Mouse (Mus musculus) lung, embryonic 14.5 days (tissue): ENCODE data around the gene Bbx. TPM values are rescaled to one million over a fixed set of nuclear protein-coding genes. Genes with fewer than 3 reads are reported as not detected.

Experiments used
- ATAC-seq: fragments of 200-750 bp; cut with Nextera tagmentation; 2 replicates; pipeline ENCODE4 v1.8.0; 2017; ENCODE audit warnings: mild to moderate bottlenecking, moderate TSS enrichment, moderate library complexity; ENCODE audit not compliant: insufficient read depth
- DNase-seq: peaks from one replicate; pipeline ENCODE4 v3.0.0-alpha.2; 2015
- H3K27ac ChIP-seq: fragments of 300-500 bp; sonication (generic); 2 replicates; pipeline ENCODE4 v1.5.1; 2014; ENCODE audit warnings: low read depth, mild to moderate bottlenecking, moderate library complexity
- H3K27me3 ChIP-seq: fragments of 300-500 bp; sonication (generic); 2 replicates; pipeline ENCODE4 v1.6.1; 2014; ENCODE audit warnings: low read length, control low read depth; ENCODE audit not compliant: insufficient read depth
- H3K36me3 ChIP-seq: fragments of 300-500 bp; sonication (generic); 2 replicates; pipeline ENCODE4 v1.6.1; 2014; ENCODE audit warnings: control low read depth; ENCODE audit not compliant: insufficient read depth
- H3K4me1 ChIP-seq: fragments of 300-500 bp; sonication (generic); 2 replicates; pipeline ENCODE4 v1.6.1; 2014; ENCODE audit warnings: antibody characterized with exemption, control low read depth; ENCODE audit not compliant: insufficient read depth
- H3K4me2 ChIP-seq: fragments of 300-500 bp; sonication (generic); 2 replicates; pipeline ENCODE4 v1.6.1; 2014; ENCODE audit warnings: mild to moderate bottlenecking
- H3K4me3 ChIP-seq: fragments of 300-500 bp; sonication (generic); 2 replicates; pipeline ENCODE4 v1.5.1; 2014; ENCODE audit warnings: low read depth, low read length
- H3K9ac ChIP-seq: fragments of 300-500 bp; sonication (generic); 2 replicates; pipeline ENCODE4 v1.6.1; 2014
- H3K9me3 ChIP-seq: fragments of 300-500 bp; sonication (generic); 2 replicates; pipeline ENCODE4 v1.6.1; 2016; ENCODE audit warnings: low read depth, low read length, control low read depth
- CTCF ChIP-seq: IDR thresholded peaks from 2 replicates; pipeline ENCODE4 v1.5.1; 2016; ENCODE audit warnings: antibody characterized with exemption, low read depth
- WGBS: fragments of 180-500 bp; shearing (Covaris S2); extraction: QIAGEN DNeasy Blood & Tissue Kit; methylation state at CpG from one replicate; pipeline ENCODE4 v1.1.7; 2014; 5-methylcytosine and 5-hydroxymethylcytosine counted together
- polyA plus RNA-seq: library from polyadenylated mRNA; unstranded; fragments of >200 nt; fragmentation: Nextera tagmentation; extraction: Ambion mirVana; gene quantifications from 2 replicates; pipeline ENCODE4 v1.2.1, GENCODE M21; 2014

Bbx gene
- polyA plus RNA-seq, 1 experiment from 2014 or later, result 40.5 TPM

GRCm38 (mm10) chr16:50170812-50171211, 261.4 kb downstream of the Bbx start:
- WGBS, result 95% methylated on average over 5 of the region's 5 CpGs

DNA sequence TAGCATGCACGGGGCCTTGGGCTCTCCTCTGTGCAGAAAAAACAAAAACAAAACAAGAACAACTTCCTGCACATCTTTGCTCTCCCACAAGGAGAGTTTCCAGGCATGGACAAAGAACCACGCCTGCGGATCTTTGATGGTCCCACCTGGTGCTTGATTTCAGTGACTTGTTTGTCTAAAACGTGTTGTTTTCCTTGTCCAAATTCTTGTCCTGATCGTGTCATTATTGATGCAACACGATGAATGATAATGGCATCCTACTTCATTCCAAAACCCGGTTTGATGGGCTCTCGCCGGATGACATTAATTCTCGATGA, 264.2 kb downstream of the Bbx start:
- 74% methylated on average over 10 of the region's 10 CpGs for WGBS
- ATAC-seq (no peak), DNase-seq (no peak)
- Histone ChIP-seq H3K27ac (no peak overlapping the region), H3K27me3 (no peaks in the 10 kb centered on the region), H3K9me3 (no peaks in the 10 kb centered on the region), H3K36me3 (no peaks in the 10 kb centered on the region), H3K4me1 (0 out of 2 replicates have a peak, but pooled peaks cover 2% of the 10 kb centered on the region), H3K4me2 (no peak overlapping the region), H3K4me3 (no peak overlapping the region), H3K9ac (no peak overlapping the region)
- TF ChIP-seq CTCF, result no peak

More at GRCm38 (mm10) chr16:50170812-50171211, 261.4 kb downstream of the Bbx start:
- no peak for TF ChIP-seq CTCF
- Histone ChIP-seq H3K27me3 (no peaks in the 10 kb centered on the region), H3K27ac (no peak overlapping the region), H3K9ac (no peak overlapping the region), H3K9me3 (no peaks in the 10 kb centered on the region), H3K4me3 (no peak overlapping the region), H3K4me2 (no peak overlapping the region), H3K36me3 (no peaks in the 10 kb centered on the region), H3K4me1 (0 out of 2 replicates have a peak, but pooled peaks cover 4% of the 10 kb centered on the region)
- ATAC-seq, result no peak
- DNase-seq, result no peak

DNA sequence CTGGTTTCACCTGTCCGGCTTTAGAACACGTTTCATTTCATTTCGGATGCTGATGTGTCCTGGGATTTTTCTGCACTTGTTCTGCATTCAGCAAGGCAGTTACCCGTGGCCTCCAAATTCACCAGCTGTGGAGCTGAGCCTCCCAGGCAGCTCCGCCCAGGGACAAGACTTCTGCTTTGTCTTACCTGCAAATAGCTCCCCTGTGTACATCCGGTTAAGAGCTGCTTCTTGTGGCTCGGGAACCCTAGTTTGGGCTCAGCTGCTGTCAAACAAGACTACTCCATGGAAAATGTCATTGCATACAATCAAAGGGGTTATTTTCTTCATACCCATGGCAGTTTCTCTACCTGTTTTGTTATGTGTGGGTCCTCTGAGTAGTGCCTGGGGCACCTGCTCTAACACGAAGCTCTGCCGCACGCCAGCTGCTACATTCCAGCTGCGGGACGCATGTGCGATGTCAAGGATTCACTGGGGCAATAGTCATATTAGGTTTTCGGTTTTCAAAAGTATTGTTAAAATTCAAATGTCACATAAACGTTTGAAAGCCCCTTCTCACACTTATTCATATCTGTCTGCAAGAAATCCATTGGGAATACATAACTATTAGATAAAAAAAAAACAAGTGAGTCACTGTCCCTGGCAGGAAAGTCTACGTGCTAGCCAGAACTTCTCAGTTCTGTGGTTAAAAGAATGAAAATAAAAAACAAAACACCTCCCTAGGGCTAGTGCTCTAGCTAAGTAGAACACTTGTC, 264.8 kb downstream of the Bbx start:
- Histone ChIP-seq H3K4me2 (no peak overlapping the region), H3K4me1 (no peaks in the 10 kb centered on the region), H3K27ac (no peak overlapping the region), H3K4me3 (no peak overlapping the region), H3K36me3 (no peaks in the 10 kb centered on the region), H3K9ac (no peak overlapping the region), H3K9me3 (no peaks in the 10 kb centered on the region), H3K27me3 (no peaks in the 10 kb centered on the region)
- ATAC-seq, result no peak
- DNase-seq, result no peak
- 76% methylated on average over 16 of the region's 16 CpGs for WGBS
- no peak for TF ChIP-seq CTCF

DNA sequence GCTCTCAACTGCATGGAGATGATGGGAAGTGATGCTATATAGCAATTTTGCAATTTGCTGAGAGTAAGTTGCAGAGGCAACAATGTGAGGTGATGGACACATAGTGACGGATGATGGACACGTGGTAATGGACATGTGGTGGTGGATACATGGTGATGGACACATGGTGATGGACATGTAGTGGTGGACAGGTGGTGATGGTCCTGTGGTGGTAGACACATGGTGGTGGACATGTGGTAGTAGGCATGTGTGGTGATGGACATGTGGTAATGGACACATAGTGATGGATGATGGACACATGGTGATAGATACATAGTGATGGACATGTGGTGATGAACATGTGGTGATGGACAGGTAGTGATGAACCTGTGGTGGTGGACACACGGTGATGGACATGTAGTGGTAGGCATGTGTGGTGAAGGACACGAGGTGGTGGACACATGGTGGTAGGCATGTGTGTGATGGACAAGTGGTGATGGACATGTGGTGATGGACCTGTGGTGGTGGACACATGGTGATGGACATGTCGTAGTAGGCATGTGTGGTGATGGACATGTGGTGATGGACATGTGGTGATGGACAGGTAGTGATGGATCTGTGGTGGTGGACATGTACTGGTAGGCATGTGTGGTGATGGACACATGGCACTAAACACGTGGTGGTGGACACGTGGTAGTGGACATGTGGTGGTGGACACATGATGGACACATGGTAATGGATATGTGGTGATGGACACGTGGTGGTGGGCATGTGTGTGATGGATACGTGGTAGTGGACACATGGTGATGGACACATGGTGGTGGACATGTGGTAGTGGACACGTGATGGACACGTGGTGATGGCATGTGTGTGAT, 271.5 kb downstream of the Bbx start:
- peak; percentile 31 for ATAC-seq
- whole genome bisulfite sequencing, result 90% methylated on average over 11 of the region's 11 CpGs
- Histone ChIP-seq H3K4me2 (no peak overlapping the region), H3K4me3 (no peak overlapping the region), H3K4me1 (no peaks in the 10 kb centered on the region), H3K36me3 (no peaks in the 10 kb centered on the region), H3K27ac (no peak overlapping the region), H3K27me3 (no peaks in the 10 kb centered on the region), H3K9me3 (no peaks in the 10 kb centered on the region), H3K9ac (no peak overlapping the region)
- no peak for DNase-seq
- no peak for TF ChIP-seq CTCF

DNA sequence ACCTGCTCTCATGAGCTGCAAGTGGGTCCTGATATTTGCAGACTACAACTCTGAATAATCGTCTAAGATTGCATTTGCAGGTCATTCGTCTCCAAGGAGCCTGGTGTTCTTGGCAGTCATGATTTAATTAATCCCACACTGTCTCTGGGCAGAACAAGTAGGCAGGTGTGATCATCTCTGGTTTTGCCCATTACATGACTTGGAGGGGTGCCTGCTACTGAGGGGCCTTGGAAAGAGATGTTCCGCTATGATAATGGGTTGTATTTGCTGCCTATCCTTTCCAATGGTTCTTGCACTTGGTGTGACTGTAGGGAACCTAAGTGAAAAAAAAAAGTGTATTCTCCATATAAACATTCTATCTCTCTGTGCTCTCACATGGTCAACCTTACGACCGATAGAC, 273.6 kb downstream of the Bbx start:
- Histone ChIP-seq H3K36me3 (no peaks in the 10 kb centered on the region), H3K9me3 (no peaks in the 10 kb centered on the region), H3K27ac (no peak overlapping the region), H3K4me3 (no peak overlapping the region), H3K9ac (no peak overlapping the region), H3K4me2 (no peak overlapping the region), H3K4me1 (no peaks in the 10 kb centered on the region), H3K27me3 (no peaks in the 10 kb centered on the region)
- DNase-seq (no peak), ATAC-seq (no peak)
- TF ChIP-seq CTCF, result no peak
- 77% methylated on average over 5 of the region's 5 CpGs for WGBS

DNA sequence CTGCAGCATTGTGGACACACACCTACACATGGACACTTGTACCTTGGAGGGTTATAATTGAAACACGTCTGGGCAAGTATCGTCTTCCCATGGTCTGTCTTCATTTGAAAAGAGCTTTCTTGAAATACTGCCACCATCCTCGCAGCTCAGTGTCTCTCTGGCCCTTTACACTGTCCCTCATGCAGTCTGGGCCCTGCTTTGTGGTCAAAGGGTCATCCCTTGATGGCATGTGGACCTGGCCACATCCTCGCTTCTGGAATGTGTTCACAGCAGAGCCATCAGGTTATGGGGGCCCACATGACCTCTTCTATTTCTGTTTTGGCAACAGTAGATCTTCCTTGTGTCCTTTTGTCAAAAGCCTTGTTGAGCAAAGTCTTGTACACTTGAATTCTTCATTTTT, 282.6 kb downstream of the Bbx start:
- Histone ChIP-seq H3K9ac (no peak overlapping the region), H3K27ac (no peak overlapping the region), H3K4me3 (no peak overlapping the region), H3K9me3 (no peaks in the 10 kb centered on the region), H3K4me1 (no peaks in the 10 kb centered on the region), H3K27me3 (no peaks in the 10 kb centered on the region), H3K36me3 (no peaks in the 10 kb centered on the region), H3K4me2 (no peak overlapping the region)
- no peak for TF ChIP-seq CTCF
- DNase-seq (no peak), ATAC-seq (no peak)
- 85% methylated on average over 4 of the region's 4 CpGs for WGBS

- WGBS, result 86% methylated on average over 2 of the region's 2 CpGs
- Histone ChIP-seq H3K4me1 (no peaks in the 10 kb centered on the region), H3K36me3 (no peaks in the 10 kb centered on the region), H3K4me2 (no peak overlapping the region), H3K27me3 (no peaks in the 10 kb centered on the region), H3K9me3 (no peaks in the 10 kb centered on the region), H3K4me3 (no peak overlapping the region), H3K27ac (no peak overlapping the region), H3K9ac (no peak overlapping the region)
- DNase-seq (no peak), ATAC-seq (no peak)
- TF ChIP-seq CTCF, result no peak
Measured at GRCm38 (mm10) chr16:50147900-50148299, 284.3 kb downstream of the Bbx start.

Other genes with a start within 250 kb of the Bbx start
- not detected in 2 replicates for gene Ccdc54, start 158.8 kb upstream of the Bbx start, polyA plus RNA-seq